Mouse (Mus musculus) neural tube, embryonic 14.5 days (tissue): ENCODE results near the gene Nacad. TPM values are rescaled to one million over a fixed set of nuclear protein-coding genes. Genes with fewer than 3 reads are reported as not detected.
A peak's percentile ranks its signal among the peaks of the same experiment; 100 is the strongest.

Source experiments
- ATAC-seq: fragments of 200-750 bp; cut with Nextera tagmentation; 2 replicates; pipeline ENCODE4 v1.8.0; 2017; ENCODE audit warnings: low read depth, mild to moderate bottlenecking, moderate TSS enrichment, moderate library complexity
- H3K27ac ChIP-seq: fragments of 300-500 bp; sonication (generic); 2 replicates; pipeline ENCODE4 v1.5.1; 2014; ENCODE audit warnings: low read depth, mild to moderate bottlenecking, control low read depth, low read length, moderate library complexity, mixed read lengths
- H3K27me3 ChIP-seq: fragments of 300-500 bp; sonication (generic); 2 replicates; pipeline ENCODE4 v1.6.1; 2014; ENCODE audit warnings: low read length; ENCODE audit not compliant: control insufficient read depth, insufficient read depth
- H3K36me3 ChIP-seq: fragments of 300-500 bp; sonication (generic); 2 replicates; pipeline ENCODE4 v1.6.1; 2014; ENCODE audit warnings: low read length, mixed read lengths; ENCODE audit not compliant: control insufficient read depth, insufficient read depth
- H3K4me1 ChIP-seq: fragments of 300-500 bp; sonication (generic); 2 replicates; pipeline ENCODE4 v1.6.1; 2014; ENCODE audit warnings: low read length; ENCODE audit not compliant: control insufficient read depth, insufficient read depth
- H3K4me2 ChIP-seq: fragments of 300-500 bp; sonication (generic); 2 replicates; pipeline ENCODE4 v1.6.1; 2014; ENCODE audit warnings: mild to moderate bottlenecking, low read depth, low read length, control low read depth
- H3K4me3 ChIP-seq: fragments of 300-500 bp; sonication (generic); 2 replicates; pipeline ENCODE4 v1.5.1; 2014; ENCODE audit warnings: low read depth, low read length, control low read depth, mixed read lengths
- H3K9ac ChIP-seq: fragments of 300-500 bp; sonication (generic); replicated peaks from 2 replicates; pipeline ENCODE4 v1.6.1; 2014; ENCODE audit warnings: low read depth, mild to moderate bottlenecking, control low read depth, low read length, mixed read lengths
- H3K9me3 ChIP-seq: fragments of 300-500 bp; sonication (generic); 2 replicates; pipeline ENCODE4 v1.6.1; 2016; ENCODE audit warnings: low read length; ENCODE audit not compliant: control insufficient read depth
- WGBS: fragments of 180-500 bp; shearing (Covaris S2); extraction: QIAGEN DNeasy Blood & Tissue Kit; methylation state at CpG from one replicate; pipeline ENCODE4 v1.1.7; 2014; 5-methylcytosine and 5-hydroxymethylcytosine counted together
- polyA plus RNA-seq: library from polyadenylated mRNA; unstranded; fragments of >200 nt; fragmentation: Nextera tagmentation; extraction: Ambion mirVana; gene quantifications from 2 replicates; pipeline ENCODE4 v1.2.1, GENCODE M21; 2014

The Nacad gene
- polyA plus RNA-seq, 1 experiment from 2014 or later = 77.6 TPM

- Histone ChIP-seq H3K36me3 (0 out of 2 replicates have a peak, but pooled peaks cover 2% of the 10 kb centered on the region), H3K4me1 (no peaks in the 10 kb centered on the region), H3K9me3 (no peaks in the 10 kb centered on the region), H3K27ac (no peak overlapping the region), H3K9ac (no peak overlapping the region), H3K27me3 (no peaks in the 10 kb centered on the region), H3K4me2 (no peak overlapping the region), H3K4me3 (no peak overlapping the region)
- ATAC-seq = no peak
- 91% methylated on average over 7 of the region's 7 CpGs for WGBS
Measured at GRCm38 (mm10) chr11:6579361-6579760, 26.5 kb downstream of the Nacad start.

DNA sequence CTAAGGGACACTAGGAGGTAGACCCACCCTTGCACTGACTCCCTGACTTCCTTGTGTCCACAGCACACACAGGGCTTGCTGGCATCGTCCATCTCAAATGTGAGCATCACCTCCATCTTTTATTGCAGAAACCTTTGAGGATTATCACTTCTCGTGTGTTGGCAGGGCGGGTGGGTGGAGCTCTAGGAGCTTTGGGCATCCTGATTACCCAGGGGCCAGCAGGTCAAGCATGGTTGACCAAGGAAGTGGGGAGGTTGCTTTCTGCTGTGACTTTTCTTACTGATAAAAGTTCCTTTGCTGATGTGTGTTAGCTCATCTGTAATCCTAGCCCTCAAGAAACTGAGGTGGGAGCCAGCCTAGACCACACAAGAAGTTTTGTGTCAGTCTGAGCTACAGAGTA is 29.7 kb downstream of the Nacad start:
- Histone ChIP-seq H3K27me3 (no peaks in the 10 kb centered on the region), H3K4me1 (no peaks in the 10 kb centered on the region), H3K9ac (no peak overlapping the region), H3K36me3 (0 out of 2 replicates have a peak, but pooled peaks cover 2% of the 10 kb centered on the region), H3K4me3 (no peak overlapping the region), H3K4me2 (no peak overlapping the region), H3K27ac (no peak overlapping the region), H3K9me3 (no peaks in the 10 kb centered on the region)
- 94% methylated on average over 3 of the region's 3 CpGs for WGBS
- ATAC-seq = no peak

DNA sequence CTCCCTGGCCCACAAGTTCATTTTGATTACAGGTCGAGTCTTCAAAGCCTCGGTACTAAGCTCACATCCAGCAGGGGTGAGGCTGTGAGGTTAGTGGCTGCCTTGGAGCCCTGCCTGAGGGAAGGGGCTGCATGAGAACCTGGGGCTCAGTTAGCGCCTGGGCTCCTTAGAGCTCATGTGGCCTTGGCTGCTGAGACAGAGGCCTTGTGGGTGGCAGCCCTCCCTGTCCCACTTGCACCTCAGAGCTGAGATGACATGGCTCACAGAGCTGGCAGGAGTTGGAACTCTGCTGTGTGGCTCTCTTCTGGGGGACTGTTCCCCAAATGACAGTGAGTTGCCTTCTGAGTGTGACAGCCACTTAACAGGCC is 36.5 kb downstream of the Nacad start:
- no peaks in the 10 kb centered on the region for H3K27me3 ChIP-seq
- no peak overlapping the region for H3K4me2 ChIP-seq
- WGBS = 45% methylated on average over 3 of the region's 3 CpGs
- no peak overlapping the region for H3K27ac ChIP-seq
- no peak; the same call in 1 of the 2 replicates for ATAC-seq
- peaks cover 15% of the 10 kb centered on the region for H3K4me1 ChIP-seq
- no peak overlapping the region for H3K9ac ChIP-seq
- no peaks in the 10 kb centered on the region for H3K36me3 ChIP-seq
- H3K4me3 ChIP-seq = no peak overlapping the region
- H3K9me3 ChIP-seq = no peaks in the 10 kb centered on the region

GRCm38 (mm10) chr11:6568584-6569409 is 37.1 kb downstream of the Nacad start:
- no peaks in the 10 kb centered on the region for H3K36me3 ChIP-seq
- peaks cover 15% of the 10 kb centered on the region for H3K4me1 ChIP-seq
- H3K27me3 ChIP-seq = no peaks in the 10 kb centered on the region
- H3K4me2 ChIP-seq = peak overlapping the region; percentile 14; the same call in 1 of the 2 replicates
- peak; percentile 65; the same call in 1 of the 2 replicates for ATAC-seq
- H3K4me3 ChIP-seq = no peak overlapping the region
- H3K9me3 ChIP-seq = no peaks in the 10 kb centered on the region
- 44% methylated on average over 11 of the region's 11 CpGs for WGBS
- H3K9ac ChIP-seq = 0 out of 2 replicates have a peak overlapping the region, but pooled peaks have one; percentile 25
- H3K27ac ChIP-seq = peak overlapping the region; percentile 48

- no peak overlapping the region for H3K27ac ChIP-seq
- no peaks in the 10 kb centered on the region for H3K27me3 ChIP-seq
- H3K4me1 ChIP-seq = peaks cover 15% of the 10 kb centered on the region
- no peak overlapping the region for H3K9ac ChIP-seq
- no peak overlapping the region for H3K4me2 ChIP-seq
- H3K4me3 ChIP-seq = no peak overlapping the region
- no peaks in the 10 kb centered on the region for H3K9me3 ChIP-seq
- H3K36me3 ChIP-seq = no peaks in the 10 kb centered on the region
- WGBS = 87% methylated on average over 8 of the region's 8 CpGs
- no peak; the same call in 1 of the 2 replicates for ATAC-seq
Measured at GRCm38 (mm10) chr11:6567951-6568350, 37.9 kb downstream of the Nacad start.

- H3K27me3 ChIP-seq = no peaks in the 10 kb centered on the region
- H3K4me2 ChIP-seq = no peak overlapping the region
- H3K27ac ChIP-seq = no peak overlapping the region
- H3K4me3 ChIP-seq = no peak overlapping the region
- 81% methylated on average over 4 of the region's 4 CpGs for WGBS
- no peaks in the 10 kb centered on the region for H3K36me3 ChIP-seq
- peaks cover 15% of the 10 kb centered on the region for H3K4me1 ChIP-seq
- H3K9ac ChIP-seq = no peak overlapping the region
- no peak for ATAC-seq
- H3K9me3 ChIP-seq = no peaks in the 10 kb centered on the region
Measured at GRCm38 (mm10) chr11:6566496-6566895, 39.4 kb downstream of the Nacad start.

DNA sequence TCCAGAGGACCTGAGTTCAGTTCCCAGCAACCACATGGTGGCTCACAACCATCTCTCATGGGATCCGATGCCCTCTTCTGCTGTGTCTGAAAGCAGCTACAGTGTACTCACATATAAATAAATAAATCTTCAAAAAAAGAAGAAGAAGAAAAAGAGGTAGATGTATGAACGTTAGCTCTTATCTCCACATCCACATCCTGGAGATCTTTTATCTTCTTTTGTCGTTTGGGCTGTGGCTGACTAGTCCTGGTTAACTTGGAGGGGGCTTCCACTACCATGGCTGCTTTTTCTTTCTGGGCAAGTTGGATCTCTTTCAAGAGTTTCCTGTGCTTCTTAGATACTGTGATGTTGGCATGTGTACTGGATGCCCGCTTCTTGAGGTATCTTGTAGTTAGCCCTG is 42.7 kb downstream of the Nacad start:
- Histone ChIP-seq H3K36me3 (no peaks in the 10 kb centered on the region), H3K9ac (no peak overlapping the region), H3K4me2 (no peak overlapping the region), H3K9me3 (no peaks in the 10 kb centered on the region), H3K4me3 (no peak overlapping the region), H3K27ac (no peak overlapping the region), H3K27me3 (no peaks in the 10 kb centered on the region), H3K4me1 (peaks cover 2% of the 10 kb centered on the region; the same call in 1 of the 2 replicates)
- ATAC-seq = no peak
- WGBS = 88% methylated on average over 4 of the region's 4 CpGs

GRCm38 (mm10) chr11:6562359-6562758 is 43.5 kb downstream of the Nacad start:
- ATAC-seq = no peak
- WGBS = 95% methylated on average over 6 of the region's 6 CpGs
- Histone ChIP-seq H3K4me1 (no peaks in the 10 kb centered on the region), H3K4me3 (no peak overlapping the region), H3K27me3 (no peaks in the 10 kb centered on the region), H3K9me3 (no peaks in the 10 kb centered on the region), H3K9ac (no peak overlapping the region), H3K27ac (no peak overlapping the region), H3K36me3 (no peaks in the 10 kb centered on the region), H3K4me2 (no peak overlapping the region)

DNA sequence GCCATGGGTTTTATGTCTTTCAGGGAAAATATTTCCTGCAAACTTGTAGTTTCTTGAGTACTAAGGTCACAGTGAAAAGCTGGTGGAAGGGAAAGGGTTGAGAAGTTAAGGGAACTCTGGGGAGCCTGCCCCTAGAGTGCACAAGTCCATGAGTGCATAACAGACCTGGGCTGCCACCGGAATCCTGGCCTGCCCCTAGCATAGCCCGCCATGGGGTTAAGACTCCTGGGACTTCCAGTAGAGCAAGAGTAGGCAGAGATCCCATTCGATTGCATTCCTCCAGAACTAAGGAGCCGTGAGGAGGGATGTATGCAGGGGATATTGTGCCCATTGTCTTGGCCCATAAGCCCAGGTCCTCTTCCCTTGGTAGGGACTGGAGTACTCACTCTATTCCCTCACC is 44.4 kb downstream of the Nacad start:
- ATAC-seq = no peak
- Histone ChIP-seq H3K4me1 (no peaks in the 10 kb centered on the region), H3K9me3 (no peaks in the 10 kb centered on the region), H3K27me3 (no peaks in the 10 kb centered on the region), H3K9ac (no peak overlapping the region), H3K27ac (no peak overlapping the region), H3K4me2 (no peak overlapping the region), H3K36me3 (no peaks in the 10 kb centered on the region; the same call in 1 of the 2 replicates), H3K4me3 (no peak overlapping the region)
- WGBS = 91% methylated on average over 4 of the region's 4 CpGs
